Mouse (Mus musculus): ENCODE measurements around the gene Ggt1.

Gene Ggt1

GRCm38 (mm10) chr10:75573965-75574364, 12.6 kb downstream of the Ggt1 start:
- DNase-seq (ENCODE audit: low spot score), result no peak

GRCm38 (mm10) chr10:75579129-75579528, 17.7 kb downstream of the Ggt1 start:
- no peak for DNase-seq (ENCODE audit: low spot score)

GRCm38 (mm10) chr10:75585876-75586552, 24.6 kb downstream of the Ggt1 start:
- peak; percentile 97 for DNase-seq (ENCODE audit: low spot score)

- no peak for DNase-seq (ENCODE audit: low spot score)
These were observed 25.1 kb downstream of the Ggt1 start for GRCm38 (mm10) chr10:75586553-75586879.

GRCm38 (mm10) chr10:75587781-75588180, 26.4 kb downstream of the Ggt1 start:
- no peak for DNase-seq (ENCODE audit: low spot score)

- no peak for DNase-seq (ENCODE audit: low spot score)
These were observed 26.9 kb downstream of the Ggt1 start for GRCm38 (mm10) chr10:75588336-75588735.

GRCm38 (mm10) chr10:75589129-75589528, 27.7 kb downstream of the Ggt1 start, which contains the start of gene Ggt5:
Gene Ggt5 (plus strand): TSS chr10:75589340.
- peak; percentile 32 for DNase-seq (ENCODE audit: low spot score)

GRCm38 (mm10) chr10:75589651-75590050, 28.2 kb downstream of the Ggt1 start:
- DNase-seq (ENCODE audit: low spot score), result no peak

- no peak for DNase-seq (ENCODE audit: low spot score)
These were observed 29.9 kb downstream of the Ggt1 start for GRCm38 (mm10) chr10:75591211-75591894.

- DNase-seq (ENCODE audit: low spot score), result no peak
These were observed 31.2 kb downstream of the Ggt1 start for GRCm38 (mm10) chr10:75592585-75592984.

- DNase-seq (ENCODE audit: low spot score), result no peak
These were observed 34.6 kb downstream of the Ggt1 start for GRCm38 (mm10) chr10:75595981-75596380.

GRCm38 (mm10) chr10:75600189-75600730, 38.9 kb downstream of the Ggt1 start:
- DNase-seq (ENCODE audit: low spot score), result no peak

- no peak for DNase-seq (ENCODE audit: low spot score)
These were observed 43.9 kb downstream of the Ggt1 start for GRCm38 (mm10) chr10:75605162-75605846.

GRCm38 (mm10) chr10:75607253-75607652, 45.8 kb downstream of the Ggt1 start:
- no peak for DNase-seq (ENCODE audit: low spot score)

GRCm38 (mm10) chr10:75608975-75609374, 47.6 kb downstream of the Ggt1 start:
- DNase-seq (ENCODE audit: low spot score), result no peak

GRCm38 (mm10) chr10:75610486-75610885, 49.1 kb downstream of the Ggt1 start:
- no peak for DNase-seq (ENCODE audit: low spot score)

GRCm38 (mm10) chr10:75616044-75616443, 54.6 kb downstream of the Ggt1 start:
- DNase-seq (ENCODE audit: low spot score), result no peak

- no peak for DNase-seq (ENCODE audit: low spot score)
These were observed 59.4 kb downstream of the Ggt1 start for GRCm38 (mm10) chr10:75620818-75621217.

- no peak for DNase-seq (ENCODE audit: low spot score)
These were observed 64.5 kb downstream of the Ggt1 start for GRCm38 (mm10) chr10:75625920-75626319.

GRCm38 (mm10) chr10:75626991-75627390, 65.6 kb downstream of the Ggt1 start:
- DNase-seq (ENCODE audit: low spot score), result no peak

- no peak for DNase-seq (ENCODE audit: low spot score)
These were observed 66.1 kb downstream of the Ggt1 start for GRCm38 (mm10) chr10:75627490-75627889.

- DNase-seq (ENCODE audit: low spot score), result peak; percentile 15
These were observed 71.2 kb downstream of the Ggt1 start for GRCm38 (mm10) chr10:75632633-75633032.

GRCm38 (mm10) chr10:75633048-75633447, 71.6 kb downstream of the Ggt1 start:
- no peak for DNase-seq (ENCODE audit: low spot score)

Measured in retina, embryonic 14.5 days (tissue).